Mouse (Mus musculus): ENCODE measurements around the gene Zdhhc20. TPM values are rescaled to one million over a fixed set of nuclear protein-coding genes. Genes with fewer than 3 reads are reported as not detected.

Gene Zdhhc20
- total and polyA plus RNA-seq, 3 experiments = 4.6 to 11.4 TPM; not detected in 1

GRCm38 (mm10) chr14:57791171-57791570, 98.9 kb downstream of the Zdhhc20 start:
- H3K9me3 ChIP-seq (replicated peaks; ENCODE audit: insufficient read depth, low read length) = no peaks in the 10 kb centered on the region

DNA sequence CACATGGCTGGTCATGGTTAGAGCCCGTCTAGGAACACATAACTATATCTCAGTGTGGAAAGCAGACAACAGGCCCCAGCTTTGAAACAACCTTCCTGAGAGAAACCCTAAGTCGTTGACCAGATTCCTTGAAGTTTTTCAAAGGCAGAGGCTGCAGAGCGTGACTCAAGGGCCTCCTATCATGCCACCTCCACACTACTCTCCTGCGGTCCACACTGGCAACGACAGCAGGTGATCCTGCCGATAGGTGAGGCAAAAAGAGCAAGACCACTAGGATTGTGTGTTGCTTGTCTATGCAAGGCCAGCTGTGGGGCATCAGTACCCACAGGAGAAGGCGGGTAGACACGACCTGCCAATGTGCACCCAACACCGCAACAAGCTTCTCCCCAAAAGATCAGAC, 100.3 kb downstream of the Zdhhc20 start:
- Histone ChIP-seq H3K27ac (ENCODE audit: control insufficient read depth, low read depth, low read length) (no peak overlapping the region), H3K27me3 (ENCODE audit: control insufficient read depth in 1 of 2, insufficient read depth in 2 of 2, low read length in 2 of 2) (peaks cover 2 to 3% of the 10 kb centered on the region in 2 experiments), H3K9ac (ENCODE audit: control insufficient read depth, low read depth, low read length, poor library complexity, severe bottlenecking) (no peak overlapping the region), H3K9me3 (replicated peaks; ENCODE audit: insufficient read depth, low read length) (no peaks in the 10 kb centered on the region), H3K36me3 (ENCODE audit: control insufficient read depth in 1 of 2, insufficient read depth in 2 of 2, low read length in 2 of 2) (no peaks in the 10 kb centered on the region), H3K4me3 (ENCODE audit: control insufficient read depth in 1 of 2, insufficient read depth in 1 of 2, low read depth in 2 of 2, low read length in 2 of 2) (no peak overlapping the region), H3K4me1 (ENCODE audit: control insufficient read depth in 1 of 2, insufficient read depth in 2 of 2, low read length in 2 of 2) (no peaks in the 10 kb centered on the region), H3K79me2 (ENCODE audit: control insufficient read depth, insufficient read depth, low read length, poor library complexity) (no peaks in the 10 kb centered on the region)
- no peak for DNase-seq (ENCODE audit: low read depth, low spot score)
- no peak for TF ChIP-seq POLR2A (IDR thresholded peaks at IDR 0.05; ENCODE audit: control insufficient read depth in 1 of 2, insufficient read depth in 1 of 2, low read depth in 1 of 2, low read length in 2 of 2, poor library complexity in 1 of 2)
- TF ChIP-seq JUND (IDR thresholded peaks at IDR 0.05; ENCODE audit: low read depth, low read length) = no peak
- TF ChIP-seq POLR2AphosphoS5 (IDR thresholded peaks at IDR 0.05; ENCODE audit: borderline replicate concordance, low read depth, low read length) = no peak
- TF ChIP-seq KAT2A (conservative IDR thresholded peaks at IDR 0.05; ENCODE audit: low read depth, low read length) = no peak
- TF ChIP-seq EP300 (IDR thresholded peaks at IDR 0.05; ENCODE audit: low read depth in 1 of 2, low read length in 2 of 2) = no peak

More at GRCm38 (mm10) chr14:57791171-57791570, 98.9 kb downstream of the Zdhhc20 start:
- Histone ChIP-seq H3K4me3 (ENCODE audit: control insufficient read depth in 1 of 2, insufficient read depth in 1 of 2, low read depth in 2 of 2, low read length in 2 of 2) (no peak overlapping the region), H3K79me2 (ENCODE audit: control insufficient read depth, insufficient read depth, low read length, poor library complexity) (no peaks in the 10 kb centered on the region), H3K36me3 (ENCODE audit: control insufficient read depth in 1 of 2, insufficient read depth in 2 of 2, low read length in 2 of 2) (no peaks in the 10 kb centered on the region), H3K4me1 (ENCODE audit: control insufficient read depth in 1 of 2, insufficient read depth in 2 of 2, low read length in 2 of 2) (no peaks in the 10 kb centered on the region), H3K9ac (ENCODE audit: control insufficient read depth, low read depth, low read length, poor library complexity, severe bottlenecking) (no peak overlapping the region), H3K27ac (ENCODE audit: control insufficient read depth, low read depth, low read length) (no peak overlapping the region), H3K27me3 (ENCODE audit: control insufficient read depth in 1 of 2, insufficient read depth in 2 of 2, low read length in 2 of 2) (peaks cover 2 to 3% of the 10 kb centered on the region in 2 experiments)
- no peak for DNase-seq (ENCODE audit: low read depth, low spot score)
- TF ChIP-seq ZNF384 (IDR thresholded peaks at IDR 0.05; ENCODE audit: low read depth, low read length) = no peak
- TF ChIP-seq ZMIZ1 (IDR thresholded peaks at IDR 0.05; ENCODE audit: low read depth, low read length) = no peak
- TF ChIP-seq USF2 (IDR thresholded peaks at IDR 0.05; ENCODE audit: borderline replicate concordance in 1 of 2, insufficient read depth in 1 of 2, low read depth in 1 of 2, low read length in 2 of 2) = no peak
- no peak for TF ChIP-seq NRF1 (IDR thresholded peaks at IDR 0.05; ENCODE audit: insufficient read depth, low read depth, low read length, poor library complexity, severe bottlenecking)
- TF ChIP-seq MAZ (IDR thresholded peaks at IDR 0.05; ENCODE audit: low read depth, low read length) = no peak
- TF ChIP-seq UBTF (IDR thresholded peaks at IDR 0.05; ENCODE audit: borderline replicate concordance, insufficient read depth, low read depth, low read length) = no peak
- no peak for TF ChIP-seq MXI1 (IDR thresholded peaks at IDR 0.05; ENCODE audit: low read depth, low read length)
- no peak for TF ChIP-seq POLR2AphosphoS5 (IDR thresholded peaks at IDR 0.05; ENCODE audit: borderline replicate concordance, low read depth, low read length)
- no peak for TF ChIP-seq TCF12 (IDR thresholded peaks at IDR 0.05; ENCODE audit: low read depth, low read length)
- no peak for TF ChIP-seq RAD21 (IDR thresholded peaks at IDR 0.05; ENCODE audit: low read depth, low read length)
- no peak for TF ChIP-seq ZKSCAN1 (IDR thresholded peaks at IDR 0.05; ENCODE audit: low read depth, low read length)
- no peak for TF ChIP-seq RCOR1 (IDR thresholded peaks at IDR 0.05; ENCODE audit: low read depth, low read length)
- no peak for TF ChIP-seq CHD2 (IDR thresholded peaks at IDR 0.05; ENCODE audit: low read length)
- TF ChIP-seq POLR2A (IDR thresholded peaks at IDR 0.05; ENCODE audit: control insufficient read depth in 1 of 2, insufficient read depth in 1 of 2, low read depth in 1 of 2, low read length in 2 of 2, poor library complexity in 1 of 2) = no peak
- TF ChIP-seq NELFE (IDR thresholded peaks at IDR 0.05; ENCODE audit: low read depth, low read length) = no peak
- no peak for TF ChIP-seq BHLHE40 (IDR thresholded peaks at IDR 0.05; ENCODE audit: borderline replicate concordance, low read depth, low read length)
- no peak for TF ChIP-seq USF1 (IDR thresholded peaks at IDR 0.05; ENCODE audit: low read depth, low read length)
- TF ChIP-seq MAX (IDR thresholded peaks at IDR 0.05; ENCODE audit: low read length) = no peak
- no peak for TF ChIP-seq MEF2A (IDR thresholded peaks at IDR 0.05; ENCODE audit: extremely low read depth, insufficient replicate concordance, low read depth, low read length, poor library complexity, severe bottlenecking)

Data from MEL (cell line).